Mouse (Mus musculus) forebrain, embryonic 16.5 days (tissue): Measurements from ENCODE around the gene Clock. TPM values are rescaled to one million over a fixed set of nuclear protein-coding genes. Genes with fewer than 3 reads are reported as not detected.

ENCODE experiments used
- ATAC-seq: fragments of 200-750 bp; cut with Nextera tagmentation; 2 replicates; pipeline ENCODE4 v1.8.0; 2017; ENCODE audit warnings: mild to moderate bottlenecking, moderate library complexity
- H3K27ac ChIP-seq: fragments of 300-500 bp; sonication (generic); 2 replicates; pipeline ENCODE4 v1.5.1; 2014; ENCODE audit warnings: low read length, control low read depth
- H3K27me3 ChIP-seq: fragments of 300-500 bp; sonication (generic); replicated peaks from 2 replicates; pipeline ENCODE4 v1.6.1; 2014; ENCODE audit warnings: low read length; ENCODE audit not compliant: control insufficient read depth, insufficient read depth
- H3K36me3 ChIP-seq: fragments of 300-500 bp; sonication (generic); 2 replicates; pipeline ENCODE4 v1.6.1; 2014; ENCODE audit not compliant: control insufficient read depth, insufficient read depth
- H3K4me1 ChIP-seq: fragments of 300-500 bp; sonication (generic); replicated peaks from 2 replicates; pipeline ENCODE4 v1.6.1; 2014; ENCODE audit warnings: low read length; ENCODE audit not compliant: control insufficient read depth, insufficient read depth
- H3K4me2 ChIP-seq: fragments of 300-500 bp; sonication (generic); 2 replicates; pipeline ENCODE4 v1.6.1; 2014; ENCODE audit warnings: mild to moderate bottlenecking, low read length, control low read depth
- H3K4me3 ChIP-seq: fragments of 300-500 bp; sonication (generic); replicated peaks from 2 replicates; pipeline ENCODE4 v1.5.1; 2014; ENCODE audit warnings: mild to moderate bottlenecking, low read length, control low read depth
- H3K9ac ChIP-seq: fragments of 300-500 bp; sonication (generic); replicated peaks from 2 replicates; pipeline ENCODE4 v1.6.1; 2014; ENCODE audit warnings: low read depth, low read length, control low read depth
- H3K9me3 ChIP-seq: fragments of 300-500 bp; sonication (generic); 2 replicates; pipeline ENCODE4 v1.6.1; 2016; ENCODE audit warnings: low read length; ENCODE audit not compliant: control insufficient read depth
- WGBS: fragments of 180-500 bp; shearing (Covaris S2); extraction: QIAGEN DNeasy Blood & Tissue Kit; methylation state at CpG from one replicate; pipeline ENCODE4 v1.1.7; 2014; 5-methylcytosine and 5-hydroxymethylcytosine counted together
- polyA plus RNA-seq: library from polyadenylated mRNA; unstranded; fragments of >200 nt; fragmentation: Nextera tagmentation; extraction: Ambion mirVana; gene quantifications from 2 replicates; pipeline ENCODE4 v1.2.1, GENCODE M21; 2015

Gene Clock
- polyA plus RNA-seq, 1 experiment from 2014 or later: 16.7 TPM

DNA sequence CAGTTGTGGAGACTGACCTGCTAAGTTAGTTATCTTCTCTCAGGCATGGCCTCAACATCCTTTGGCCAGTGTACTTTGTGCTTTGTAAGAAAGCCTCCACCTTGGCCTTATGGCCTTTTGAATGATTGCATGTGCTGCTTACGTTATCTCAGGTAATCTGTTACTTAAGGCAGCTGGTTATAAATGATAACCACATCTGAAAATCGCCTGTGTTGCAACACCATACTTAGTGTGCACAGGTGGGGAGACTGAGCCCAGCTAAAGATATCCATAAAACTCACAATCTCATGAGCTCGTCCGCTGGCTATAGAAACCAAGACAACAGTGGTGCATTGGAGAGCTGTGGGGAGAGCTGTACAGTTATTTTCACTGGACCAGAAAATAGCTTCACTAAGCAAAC, 114.0 kb downstream of the Clock start:
- Histone ChIP-seq H3K4me2 (no peak overlapping the region), H3K9ac (no peak overlapping the region), H3K4me1 (peaks cover 3% of the 10 kb centered on the region), H3K27me3 (no peaks in the 10 kb centered on the region), H3K4me3 (no peak overlapping the region), H3K9me3 (no peaks in the 10 kb centered on the region), H3K36me3 (no peaks in the 10 kb centered on the region), H3K27ac (no peak overlapping the region)
- WGBS: 90% methylated on average over 4 of the region's 4 CpGs
- no peak for ATAC-seq

DNA sequence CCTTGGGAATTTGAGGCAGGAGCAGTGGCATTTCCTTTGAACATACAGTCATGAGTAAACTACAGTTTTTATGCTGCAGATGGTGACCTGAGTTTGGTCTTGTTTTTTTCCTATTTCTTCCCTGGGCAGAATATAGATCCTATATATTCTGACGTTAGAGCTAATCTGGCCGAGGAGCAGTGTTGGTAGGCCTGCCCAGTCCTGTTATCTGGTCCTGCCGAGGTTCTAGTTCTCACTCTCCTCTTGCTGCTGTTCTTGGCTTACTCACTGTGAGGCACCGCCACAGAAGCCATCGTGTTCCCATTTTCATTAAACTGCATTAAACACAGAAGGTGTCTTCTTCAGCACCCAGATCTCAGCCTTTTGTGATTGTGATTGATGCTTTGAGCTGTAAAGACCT, 116.7 kb downstream of the Clock start:
- Histone ChIP-seq H3K27me3 (no peaks in the 10 kb centered on the region), H3K4me1 (peaks cover 15% of the 10 kb centered on the region), H3K4me2 (no peak overlapping the region), H3K4me3 (no peak overlapping the region), H3K36me3 (no peaks in the 10 kb centered on the region), H3K27ac (no peak overlapping the region), H3K9ac (no peak overlapping the region), H3K9me3 (no peaks in the 10 kb centered on the region)
- 82% methylated on average over 5 of the region's 5 CpGs for WGBS
- ATAC-seq: no peak

DNA sequence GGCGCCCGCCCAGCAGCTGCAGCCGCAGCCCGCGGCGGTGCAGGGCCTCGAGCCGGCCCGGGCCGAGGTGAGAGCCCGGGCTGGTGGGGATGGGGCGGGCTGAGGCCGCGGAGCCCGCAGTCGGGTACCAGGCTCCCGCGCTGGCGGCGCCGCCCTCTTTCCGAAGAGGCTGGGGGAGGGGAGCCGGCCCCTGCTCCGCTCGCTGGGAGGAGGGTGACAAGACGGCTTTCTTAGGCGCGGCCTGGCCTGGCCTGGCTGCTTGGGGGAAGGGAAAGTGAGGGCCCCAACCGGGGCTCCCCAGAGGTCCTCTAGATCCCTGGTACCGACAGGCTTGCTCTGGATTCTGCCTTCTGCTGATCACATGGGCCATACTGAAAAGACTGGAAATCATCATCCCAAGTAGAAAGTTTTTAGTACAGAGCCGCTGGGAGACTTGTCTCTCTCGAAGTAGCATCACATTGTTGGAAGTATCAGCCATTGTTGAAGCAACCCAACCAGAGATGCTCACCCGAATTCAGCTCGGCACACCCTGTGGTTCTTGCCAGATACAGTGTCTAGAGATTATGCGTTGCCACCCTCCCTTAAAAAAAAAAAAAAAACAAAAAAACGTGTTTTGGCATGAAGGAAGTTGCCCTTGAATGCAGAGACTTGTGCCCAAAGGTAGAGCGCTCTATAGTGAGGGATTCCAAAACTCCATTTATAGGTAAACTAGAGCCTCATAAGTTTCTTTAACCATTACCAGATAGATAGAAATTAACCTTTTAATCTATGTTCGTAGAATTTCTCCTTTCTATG, 120.1 kb downstream of the Clock start:
- 3% methylated on average over 38 of the region's 38 CpGs for WGBS
- Histone ChIP-seq H3K4me1 (peaks cover 15% of the 10 kb centered on the region), H3K27me3 (no peaks in the 10 kb centered on the region), H3K4me3 (peak overlapping the region; percentile 80), H3K36me3 (no peaks in the 10 kb centered on the region), H3K9ac (peak overlapping the region; percentile 91), H3K27ac (peak overlapping the region; percentile 93), H3K4me2 (peak overlapping the region; percentile 80), H3K9me3 (no peaks in the 10 kb centered on the region)
- ATAC-seq: peak; percentile 89

DNA sequence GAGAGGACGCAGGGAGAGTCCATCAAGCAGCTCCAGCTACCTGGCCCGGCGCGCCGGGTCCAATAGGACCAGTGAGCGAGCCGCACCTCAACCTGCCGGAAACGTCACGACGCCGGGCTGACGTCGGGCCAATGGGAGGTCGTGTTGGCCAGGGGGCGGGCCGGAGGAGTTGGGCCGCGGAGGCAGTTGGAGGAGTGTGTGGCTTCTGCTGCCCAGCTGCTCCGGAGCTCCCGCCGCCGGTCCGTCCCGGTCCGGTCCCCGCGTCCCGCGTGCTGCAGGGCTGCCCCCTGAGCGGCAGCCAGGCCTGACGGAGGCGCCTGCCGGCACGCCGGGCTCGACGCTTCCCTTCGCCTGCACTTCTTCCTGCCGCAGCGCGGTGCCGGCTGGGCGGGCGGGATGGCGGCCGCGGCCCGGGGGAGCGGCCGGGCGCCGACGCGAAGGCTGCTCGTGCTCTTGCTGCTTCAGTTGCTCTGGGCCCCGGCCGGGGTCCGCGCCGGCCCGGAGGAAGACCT, 120.8 kb downstream of the Clock start, which contains the start of gene Tmem165:
Tmem165 (plus strand) TSS at position 131 of the 512 bp plus-strand sequence.
- peak within 1 kb of the TSS; percentile 80 for H3K4me3 ChIP-seq
- H3K4me1 ChIP-seq: peaks cover 15% of the 10 kb centered on the region
- WGBS: under 1% methylated on average over 61 of the region's 62 CpGs
- no peaks in the 10 kb centered on the region for H3K36me3 ChIP-seq
- no peaks in the 10 kb centered on the region for H3K27me3 ChIP-seq
- H3K4me2 ChIP-seq: peak within 1 kb of the TSS; percentile 80
- peak within 1 kb of the TSS; percentile 91 for H3K9ac ChIP-seq
- peak; percentile 98 for ATAC-seq
- no peaks in the 10 kb centered on the region for H3K9me3 ChIP-seq
- H3K27ac ChIP-seq: peak within 1 kb of the TSS; percentile 93

DNA sequence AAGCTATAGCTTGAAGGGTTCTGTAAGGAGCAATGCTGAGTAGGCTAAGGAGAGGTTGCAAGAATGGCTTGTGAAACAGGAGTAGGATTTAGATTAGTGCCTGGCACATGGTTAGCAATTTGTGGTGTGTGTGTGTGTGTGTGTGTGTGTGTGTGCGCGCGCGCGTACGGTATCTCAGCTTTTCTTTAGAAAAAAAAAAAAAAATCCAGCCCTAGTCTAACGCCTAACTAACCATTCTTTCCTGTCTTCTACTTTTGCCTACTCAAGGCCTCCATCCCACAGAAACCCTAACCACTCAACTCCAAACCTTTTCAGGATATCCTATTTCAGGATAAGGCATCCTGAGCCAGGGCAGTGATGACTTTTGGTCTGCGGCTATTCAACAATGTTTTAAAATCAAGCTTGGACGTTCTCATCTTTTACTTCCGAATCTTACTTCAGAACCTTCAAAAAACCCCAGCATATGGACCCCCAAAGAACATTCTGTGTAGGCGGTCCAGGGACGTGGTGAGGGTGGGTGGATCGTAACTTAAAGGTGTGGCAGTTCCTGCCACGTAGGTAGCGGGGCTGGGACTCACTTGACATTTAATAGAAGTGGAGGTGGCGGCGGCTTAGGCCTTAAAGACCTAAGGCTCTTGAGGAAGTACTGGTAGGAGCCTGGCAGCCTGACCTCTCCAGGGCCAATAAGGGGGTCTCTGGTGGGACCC, 121.4 kb downstream of the Clock start:
- Histone ChIP-seq H3K36me3 (no peaks in the 10 kb centered on the region), H3K9me3 (no peaks in the 10 kb centered on the region), H3K4me1 (peaks cover 15% of the 10 kb centered on the region), H3K4me2 (peak overlapping the region; percentile 80), H3K4me3 (peak overlapping the region; percentile 80), H3K27ac (peak overlapping the region; percentile 93), H3K27me3 (no peaks in the 10 kb centered on the region), H3K9ac (peak overlapping the region; percentile 91)
- WGBS: 39% methylated on average over 17 of the region's 17 CpGs
- ATAC-seq: no peak

DNA sequence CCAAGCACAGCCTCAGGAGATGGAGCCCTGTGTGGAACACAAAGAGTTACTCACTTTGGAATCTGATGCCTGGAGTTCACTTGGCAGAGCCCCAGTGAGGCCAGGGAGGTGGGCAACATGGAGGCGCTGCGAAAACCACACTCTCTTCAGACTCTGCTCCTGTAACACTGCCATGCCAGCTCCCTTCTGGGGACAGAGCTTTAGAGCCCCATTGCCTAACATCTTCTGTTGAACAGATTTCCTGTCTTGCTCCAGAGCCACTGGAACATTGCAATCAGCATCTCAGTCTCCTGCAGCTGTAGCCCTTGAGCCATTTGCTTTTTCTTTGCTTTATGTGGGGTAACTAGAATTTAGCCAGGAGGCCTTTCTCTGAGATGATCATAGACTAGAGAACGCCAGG, 122.3 kb downstream of the Clock start:
- Histone ChIP-seq H3K4me1 (peaks cover 15% of the 10 kb centered on the region), H3K36me3 (no peaks in the 10 kb centered on the region), H3K27me3 (no peaks in the 10 kb centered on the region), H3K9me3 (no peaks in the 10 kb centered on the region), H3K9ac (no peak overlapping the region), H3K4me2 (no peak overlapping the region), H3K4me3 (no peak overlapping the region), H3K27ac (no peak overlapping the region)
- ATAC-seq: no peak
- 58% methylated on average over 3 of the region's 3 CpGs for WGBS

DNA sequence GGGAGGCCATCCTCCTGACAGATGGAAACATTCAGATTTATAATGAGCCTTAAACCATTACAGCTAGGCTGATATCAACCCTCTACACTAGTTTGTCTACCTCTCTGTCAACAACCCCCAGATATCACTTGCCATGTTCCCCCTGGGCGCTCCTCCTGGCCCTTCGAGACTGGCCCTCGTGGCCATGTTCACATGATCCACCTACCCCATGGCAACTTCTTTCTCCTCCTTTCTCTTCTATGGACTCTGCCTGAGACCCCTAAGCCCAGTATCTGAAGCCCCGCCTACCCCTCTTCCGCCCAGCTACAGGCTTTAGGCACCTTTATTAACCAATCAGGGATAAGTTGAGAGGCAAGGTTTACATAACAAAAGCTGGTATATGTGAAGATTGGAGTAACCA, 124.8 kb downstream of the Clock start:
- Histone ChIP-seq H3K27ac (no peak overlapping the region), H3K9me3 (no peaks in the 10 kb centered on the region), H3K4me3 (no peak overlapping the region), H3K9ac (no peak overlapping the region), H3K4me2 (no peak overlapping the region), H3K36me3 (no peaks in the 10 kb centered on the region), H3K4me1 (peaks cover 5% of the 10 kb centered on the region), H3K27me3 (no peaks in the 10 kb centered on the region)
- ATAC-seq: no peak
- WGBS: 90% methylated on average over 5 of the region's 5 CpGs

DNA sequence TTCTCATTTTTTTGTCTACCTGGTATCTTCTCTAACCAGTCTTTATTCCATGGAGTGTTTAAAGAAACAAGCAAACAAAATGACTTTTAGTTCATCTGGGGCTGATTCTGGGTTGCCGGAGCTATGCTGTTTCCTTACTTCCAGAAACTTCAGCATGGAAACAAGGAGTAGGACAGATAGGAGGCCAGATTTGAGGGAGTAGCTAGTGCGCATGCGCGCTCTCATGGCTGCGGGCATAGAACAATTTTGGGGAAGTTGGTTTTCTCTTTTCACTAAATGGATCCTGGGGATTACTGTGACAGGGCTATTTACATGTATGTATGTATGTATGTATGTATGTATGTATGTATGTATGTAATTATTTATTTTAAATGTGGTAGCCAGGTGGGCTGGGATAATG, 125.4 kb downstream of the Clock start:
- no peak overlapping the region for H3K9ac ChIP-seq
- no peaks in the 10 kb centered on the region for H3K9me3 ChIP-seq
- no peaks in the 10 kb centered on the region for H3K36me3 ChIP-seq
- no peak overlapping the region for H3K4me3 ChIP-seq
- H3K4me2 ChIP-seq: no peak overlapping the region
- no peak for ATAC-seq
- no peak overlapping the region for H3K27ac ChIP-seq
- no peaks in the 10 kb centered on the region for H3K27me3 ChIP-seq
- 0 out of 2 replicates have a peak, but pooled peaks cover 2% of the 10 kb centered on the region for H3K4me1 ChIP-seq
- WGBS: 95% methylated on average over 5 of the region's 5 CpGs

DNA sequence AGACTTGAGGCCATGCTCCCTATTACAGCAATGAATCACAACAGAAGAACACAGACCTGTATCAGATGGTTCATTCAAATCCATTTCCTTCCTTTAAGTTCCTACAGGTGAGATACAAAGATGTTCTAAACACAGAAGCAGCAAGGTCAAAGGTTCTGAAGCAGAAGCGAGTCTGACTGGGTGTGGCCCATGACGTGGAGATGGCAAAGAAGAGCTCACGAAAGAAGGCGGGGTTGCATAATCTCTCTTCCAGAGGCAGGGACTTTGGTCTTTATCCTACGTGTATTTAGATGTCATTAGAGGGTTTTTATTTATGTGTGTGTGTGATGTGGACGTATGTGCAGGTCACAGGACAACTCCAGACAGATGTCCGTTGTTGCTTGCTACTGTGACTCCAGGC, 126.9 kb downstream of the Clock start:
- Histone ChIP-seq H3K4me3 (no peak overlapping the region), H3K36me3 (no peaks in the 10 kb centered on the region), H3K27me3 (no peaks in the 10 kb centered on the region), H3K4me1 (no peaks in the 10 kb centered on the region), H3K9me3 (no peaks in the 10 kb centered on the region), H3K27ac (no peak overlapping the region), H3K4me2 (no peak overlapping the region), H3K9ac (no peak overlapping the region)
- no peak for ATAC-seq
- WGBS: 83% methylated on average over 7 of the region's 7 CpGs
